Mouse (Mus musculus) midbrain, embryonic 12.5 days (tissue): ENCODE results near the gene Nr2e1. TPM values are rescaled to one million over a fixed set of nuclear protein-coding genes. Genes with fewer than 3 reads are reported as not detected.

ENCODE experiments used
- ATAC-seq: fragments of 200-750 bp; cut with Nextera tagmentation; 2 replicates; pipeline ENCODE4 v1.8.0; 2017; ENCODE audit warnings: low read depth, moderate TSS enrichment, moderate library complexity; ENCODE audit not compliant: low FRiP score
- H3K27ac ChIP-seq: fragments of 300-500 bp; sonication (generic); replicated peaks from 2 replicates; pipeline ENCODE4 v1.5.1; 2016; ENCODE audit warnings: mild to moderate bottlenecking
- H3K27me3 ChIP-seq: fragments of 300-500 bp; sonication (generic); 2 replicates; pipeline ENCODE4 v1.6.1; 2016; ENCODE audit warnings: mild to moderate bottlenecking
- H3K36me3 ChIP-seq: fragments of 300-500 bp; sonication (generic); 2 replicates; pipeline ENCODE4 v1.6.1; 2016
- H3K4me1 ChIP-seq: fragments of 300-500 bp; sonication (generic); 2 replicates; pipeline ENCODE4 v1.6.1; 2016
- H3K4me2 ChIP-seq: fragments of 300-500 bp; sonication (generic); replicated peaks from 2 replicates; pipeline ENCODE4 v1.6.1; 2016; ENCODE audit warnings: mild to moderate bottlenecking, moderate library complexity
- H3K4me3 ChIP-seq: fragments of 300-500 bp; sonication (generic); 2 replicates; pipeline ENCODE4 v1.5.1; 2016; ENCODE audit warnings: mild to moderate bottlenecking
- H3K9ac ChIP-seq: fragments of 300-500 bp; sonication (generic); replicated peaks from 2 replicates; pipeline ENCODE4 v1.6.1; 2016; ENCODE audit warnings: mild to moderate bottlenecking, moderate library complexity
- H3K9me3 ChIP-seq: fragments of 300-500 bp; sonication (generic); 2 replicates; pipeline ENCODE4 v1.6.1; 2016; ENCODE audit warnings: mild to moderate bottlenecking
- WGBS: fragments of 180-500 bp; shearing (Covaris S2); methylation state at CpG from one replicate; pipeline ENCODE4 v1.1.7; 2016; 5-methylcytosine and 5-hydroxymethylcytosine counted together
- polyA plus RNA-seq: library from polyadenylated mRNA; unstranded; fragments of >200 nt; fragmentation: Nextera tagmentation; extraction: Ambion mirVana; gene quantifications from 2 replicates; pipeline ENCODE4 v1.2.1, GENCODE M21; 2016

The Nr2e1 gene
- polyA plus RNA-seq, 1 experiment from 2014 or later = 35.2 TPM

- no peaks in the 10 kb centered on the region for H3K9me3 ChIP-seq
- H3K36me3 ChIP-seq = peaks cover 6% of the 10 kb centered on the region; the same call in 1 of the 2 replicates
- peaks cover 18% of the 10 kb centered on the region for H3K4me1 ChIP-seq
- H3K4me2 ChIP-seq = no peak overlapping the region
- WGBS = 50% methylated on average over 11 of the region's 11 CpGs
- H3K27me3 ChIP-seq = no peaks in the 10 kb centered on the region
- H3K27ac ChIP-seq = no peak overlapping the region
- no peak for ATAC-seq
- H3K9ac ChIP-seq = no peak overlapping the region
- H3K4me3 ChIP-seq = no peak overlapping the region
These were observed 59.8 kb downstream of the Nr2e1 start for GRCm38 (mm10) chr10:42523556-42524162.

- no peaks in the 10 kb centered on the region for H3K27me3 ChIP-seq
- H3K9ac ChIP-seq = no peak overlapping the region
- peaks cover 18% of the 10 kb centered on the region for H3K4me1 ChIP-seq
- WGBS = 45% methylated on average over 2 of the region's 2 CpGs
- no peak overlapping the region for H3K4me2 ChIP-seq
- H3K36me3 ChIP-seq = peaks cover 6% of the 10 kb centered on the region; the same call in 1 of the 2 replicates
- no peaks in the 10 kb centered on the region for H3K9me3 ChIP-seq
- H3K27ac ChIP-seq = no peak overlapping the region
- no peak for ATAC-seq
- no peak overlapping the region for H3K4me3 ChIP-seq
These were observed 60.5 kb downstream of the Nr2e1 start for GRCm38 (mm10) chr10:42522912-42523311.

GRCm38 (mm10) chr10:42521315-42521981, 62.0 kb downstream of the Nr2e1 start:
- 62% methylated on average over 5 of the region's 5 CpGs for WGBS
- H3K9me3 ChIP-seq = no peaks in the 10 kb centered on the region
- H3K27ac ChIP-seq = no peak overlapping the region
- no peak overlapping the region for H3K4me3 ChIP-seq
- no peaks in the 10 kb centered on the region for H3K27me3 ChIP-seq
- H3K4me1 ChIP-seq = peaks cover 18% of the 10 kb centered on the region
- H3K9ac ChIP-seq = no peak overlapping the region
- no peak overlapping the region for H3K4me2 ChIP-seq
- ATAC-seq = no peak
- H3K36me3 ChIP-seq = no peaks in the 10 kb centered on the region

- no peaks in the 10 kb centered on the region for H3K27me3 ChIP-seq
- no peak overlapping the region for H3K4me3 ChIP-seq
- H3K36me3 ChIP-seq = no peaks in the 10 kb centered on the region
- ATAC-seq = no peak
- no peak overlapping the region for H3K9ac ChIP-seq
- 90% methylated on average over 8 of the region's 8 CpGs for WGBS
- H3K4me2 ChIP-seq = no peak overlapping the region
- no peak overlapping the region for H3K27ac ChIP-seq
- peaks cover 11% of the 10 kb centered on the region for H3K4me1 ChIP-seq
- H3K9me3 ChIP-seq = no peaks in the 10 kb centered on the region
These were observed 65.1 kb downstream of the Nr2e1 start for GRCm38 (mm10) chr10:42518363-42518762.

- H3K4me2 ChIP-seq = no peak overlapping the region
- no peak overlapping the region for H3K27ac ChIP-seq
- H3K9me3 ChIP-seq = no peaks in the 10 kb centered on the region
- peaks cover 14% of the 10 kb centered on the region; the same call in 1 of the 2 replicates for H3K36me3 ChIP-seq
- H3K4me1 ChIP-seq = no peaks in the 10 kb centered on the region
- no peaks in the 10 kb centered on the region for H3K27me3 ChIP-seq
- H3K9ac ChIP-seq = no peak overlapping the region
- no peak overlapping the region for H3K4me3 ChIP-seq
- ATAC-seq = no peak
These were observed 69.3 kb downstream of the Nr2e1 start for GRCm38 (mm10) chr10:42514125-42514524.

Other genes with a start within 250 kb of the Nr2e1 start
- 3.7 and 4.8 TPM in 2 replicates for gene Afg1l, start 105.1 kb downstream of the Nr2e1 start, polyA plus RNA-seq
- gene Snx3, start 81.6 kb downstream of the Nr2e1 start, polyA plus RNA-seq = 217 and 220 TPM in 2 replicates
- 35.4 and 40.1 TPM in 2 replicates for gene Ostm1, start 190 bp upstream of the Nr2e1 start, polyA plus RNA-seq
- 33.2 and 34.7 TPM in 2 replicates for gene Sec63, start 177.9 kb upstream of the Nr2e1 start, polyA plus RNA-seq